Mouse (Mus musculus) forebrain, embryonic 12.5 days (tissue): ENCODE results near the gene Cblc. TPM values are rescaled to one million over a fixed set of nuclear protein-coding genes. Genes with fewer than 3 reads are reported as not detected.
A peak's percentile ranks its signal among the peaks of the same experiment; 100 is the strongest.

Experiments
- ATAC-seq: fragments of 200-750 bp; cut with Nextera tagmentation; 2 replicates; pipeline ENCODE4 v1.8.0; 2017; ENCODE audit warnings: moderate TSS enrichment; ENCODE audit not compliant: low FRiP score
- H3K27ac ChIP-seq: fragments of 300-500 bp; sonication (generic); 2 replicates; pipeline ENCODE4 v1.5.1; 2016; ENCODE audit warnings: mild to moderate bottlenecking
- H3K27me3 ChIP-seq: fragments of 300-500 bp; sonication (generic); 2 replicates; pipeline ENCODE4 v1.6.1; 2016; ENCODE audit warnings: mild to moderate bottlenecking
- H3K36me3 ChIP-seq: fragments of 300-500 bp; sonication (generic); replicated peaks from 2 replicates; pipeline ENCODE4 v1.6.1; 2016; ENCODE audit warnings: mild to moderate bottlenecking
- H3K4me1 ChIP-seq: fragments of 300-500 bp; sonication (generic); 2 replicates; pipeline ENCODE4 v1.6.1; 2016
- H3K4me2 ChIP-seq: fragments of 300-500 bp; sonication (generic); 2 replicates; pipeline ENCODE4 v1.6.1; 2016; ENCODE audit warnings: mild to moderate bottlenecking, moderate library complexity
- H3K4me3 ChIP-seq: fragments of 300-500 bp; sonication (generic); replicated peaks from 2 replicates; pipeline ENCODE4 v1.5.1; 2016; ENCODE audit warnings: mild to moderate bottlenecking
- H3K9ac ChIP-seq: fragments of 300-500 bp; sonication (generic); 2 replicates; pipeline ENCODE4 v1.6.1; 2016; ENCODE audit warnings: mild to moderate bottlenecking
- H3K9me3 ChIP-seq: fragments of 300-500 bp; sonication (generic); 2 replicates; pipeline ENCODE4 v1.6.1; 2016
- WGBS: fragments of 180-500 bp; shearing (Covaris S2); methylation state at CpG from one replicate; pipeline ENCODE4 v1.1.7; 2016; 5-methylcytosine and 5-hydroxymethylcytosine counted together
- polyA plus RNA-seq: library from polyadenylated mRNA; unstranded; fragments of >200 nt; fragmentation: Nextera tagmentation; extraction: Ambion mirVana; gene quantifications from 2 replicates; pipeline ENCODE4 v1.2.1, GENCODE M21; 2016

Cblc gene
- polyA plus RNA-seq, 1 experiment from 2014 or later: 0.56 TPM

DNA sequence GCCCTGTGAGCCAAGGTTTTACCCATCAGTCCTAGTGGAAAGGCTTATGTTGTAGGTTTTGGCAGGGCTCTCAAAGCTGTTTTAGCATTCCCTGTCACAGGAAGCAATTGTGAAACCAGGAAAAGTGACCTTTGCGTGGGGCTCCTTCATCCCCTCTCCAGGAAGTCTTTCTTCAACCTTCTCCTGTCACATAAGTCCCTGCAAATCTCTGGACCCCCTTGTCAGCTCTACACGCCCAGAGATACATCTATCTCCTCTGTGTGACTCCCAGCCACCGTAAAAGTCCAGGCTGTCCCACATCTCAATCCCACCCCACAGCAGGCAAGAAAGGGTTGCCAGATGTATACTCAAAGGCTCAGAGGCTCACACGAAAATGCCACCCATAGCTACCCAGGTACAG lies 24.9 kb downstream of the Cblc start:
- Histone ChIP-seq H3K27ac (no peak overlapping the region), H3K4me3 (no peak overlapping the region), H3K4me1 (peaks cover 19% of the 10 kb centered on the region), H3K9ac (no peak overlapping the region), H3K27me3 (peaks cover 44% of the 10 kb centered on the region), H3K36me3 (no peaks in the 10 kb centered on the region), H3K4me2 (no peak overlapping the region), H3K9me3 (no peaks in the 10 kb centered on the region)
- 68% methylated on average over 4 of the region's 4 CpGs for WGBS
- no peak for ATAC-seq

DNA sequence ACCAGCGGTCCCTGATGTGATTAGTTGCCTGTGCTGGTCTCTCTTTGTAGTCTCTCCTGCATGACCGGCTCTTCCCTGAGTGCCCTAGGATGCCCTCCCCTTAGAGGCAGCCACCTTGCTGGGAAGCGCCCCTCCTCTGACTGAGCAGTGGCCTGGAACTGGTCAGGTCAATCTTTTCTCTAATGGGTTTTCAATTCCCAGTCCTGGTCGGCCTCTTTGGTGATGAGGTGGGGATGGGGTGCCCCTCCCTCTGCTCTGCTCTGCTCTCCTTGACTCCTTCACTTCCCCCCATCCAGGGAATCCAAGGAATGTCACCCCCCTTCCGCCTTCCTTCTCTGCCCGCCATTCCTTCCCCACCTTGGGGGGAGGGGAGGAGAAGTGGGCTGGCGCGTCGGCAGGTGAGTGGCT lies 25.6 kb downstream of the Cblc start, which contains the start of gene Bcam:
Gene Bcam (minus strand): TSS at position 33 of the 408 bp plus-strand sequence.
- peaks cover 44% of the 10 kb centered on the region for H3K27me3 ChIP-seq
- H3K4me3 ChIP-seq: peak within 1 kb of the TSS; percentile 33
- peak within 1 kb of the TSS; percentile 49 for H3K9ac ChIP-seq
- peaks cover 19% of the 10 kb centered on the region for H3K4me1 ChIP-seq
- ATAC-seq: peak; percentile 47
- H3K4me2 ChIP-seq: peak within 1 kb of the TSS; percentile 59
- no peak within 1 kb of the TSS for H3K27ac ChIP-seq
- H3K9me3 ChIP-seq: no peaks in the 10 kb centered on the region
- 2% methylated on average over 9 of the region's 9 CpGs for WGBS
- H3K36me3 ChIP-seq: no peaks in the 10 kb centered on the region

DNA sequence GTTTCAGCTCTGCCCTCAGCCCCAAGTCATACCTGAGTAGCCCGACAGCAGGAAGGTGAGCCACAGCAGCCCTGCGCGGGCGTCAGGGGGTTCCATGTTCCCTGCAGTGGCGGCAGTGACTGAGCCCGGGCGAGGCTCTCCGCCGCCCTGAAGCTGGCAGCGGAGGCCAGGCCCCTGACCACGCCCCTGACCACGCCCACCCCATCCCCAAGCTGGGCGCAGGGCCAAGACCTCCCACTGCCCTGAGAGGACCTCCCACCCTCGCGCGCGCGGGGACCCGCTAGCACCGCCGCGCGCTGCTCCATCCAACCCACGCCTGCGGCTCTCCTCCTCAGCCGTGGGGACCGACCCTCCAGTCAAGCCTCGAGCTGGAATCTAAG lies 26.2 kb downstream of the Cblc start:
- Histone ChIP-seq H3K9ac (peak overlapping the region; percentile 49), H3K4me2 (peak overlapping the region; percentile 59), H3K27ac (no peak overlapping the region), H3K9me3 (no peaks in the 10 kb centered on the region), H3K4me3 (peak overlapping the region; percentile 33), H3K4me1 (peaks cover 19% of the 10 kb centered on the region), H3K36me3 (no peaks in the 10 kb centered on the region), H3K27me3 (peaks cover 44% of the 10 kb centered on the region)
- WGBS: under 1% methylated on average over 26 of the region's 28 CpGs
- ATAC-seq: peak; percentile 83

DNA sequence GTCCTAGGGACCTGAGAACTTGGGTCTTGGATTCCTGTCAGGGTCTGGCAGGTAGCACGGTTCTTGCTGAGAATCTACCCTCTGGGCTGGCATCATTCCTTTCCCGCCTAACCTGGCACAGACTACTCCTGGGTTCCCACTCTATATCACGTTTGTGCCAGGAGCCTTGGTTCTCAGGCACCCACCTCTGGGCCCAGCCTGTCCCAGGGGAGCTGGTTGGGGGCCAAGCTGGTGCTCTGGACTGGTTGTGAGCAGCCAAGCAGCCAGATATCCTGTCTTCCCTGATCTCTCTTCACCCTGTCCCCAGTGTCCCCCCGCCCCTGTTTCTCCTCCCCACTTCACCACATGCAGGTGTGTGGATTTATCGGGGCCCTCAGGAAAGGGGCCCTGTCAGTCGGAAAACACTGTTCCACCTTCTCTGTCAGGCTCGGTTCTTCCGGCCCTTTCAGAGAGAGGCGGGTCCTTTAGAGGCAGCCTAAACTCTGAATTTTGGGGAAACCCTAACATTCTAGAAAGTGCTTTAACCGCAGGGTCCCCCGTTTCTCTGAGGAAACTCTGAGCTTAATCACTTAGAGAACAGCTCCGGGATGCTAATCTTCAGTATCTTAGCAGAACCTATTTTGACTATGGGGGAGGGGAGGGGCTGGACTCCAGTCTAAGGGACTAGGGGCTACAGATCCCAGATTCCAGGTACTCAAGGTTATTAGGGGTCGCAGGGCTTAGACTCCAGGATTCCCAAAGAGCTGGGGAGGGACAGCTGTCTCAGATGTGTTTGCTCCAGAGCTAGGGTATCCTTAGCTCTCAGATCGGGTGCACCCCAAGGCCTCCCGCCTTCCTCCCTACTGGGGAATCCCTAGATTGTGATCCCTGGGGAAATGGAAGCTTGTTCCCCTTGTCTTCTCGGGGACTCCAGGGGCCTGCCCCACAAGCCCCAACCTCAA lies 26.9 kb downstream of the Cblc start:
- Histone ChIP-seq H3K27me3 (peaks cover 44% of the 10 kb centered on the region), H3K36me3 (no peaks in the 10 kb centered on the region), H3K4me3 (peak overlapping the region; percentile 33), H3K4me2 (peak overlapping the region; percentile 59), H3K4me1 (peaks cover 19% of the 10 kb centered on the region), H3K27ac (no peak overlapping the region), H3K9ac (peak overlapping the region; percentile 49), H3K9me3 (no peaks in the 10 kb centered on the region)
- WGBS: 11% methylated on average over 16 of the region's 16 CpGs
- peak; percentile 18; the same call in 1 of the 2 replicates for ATAC-seq

DNA sequence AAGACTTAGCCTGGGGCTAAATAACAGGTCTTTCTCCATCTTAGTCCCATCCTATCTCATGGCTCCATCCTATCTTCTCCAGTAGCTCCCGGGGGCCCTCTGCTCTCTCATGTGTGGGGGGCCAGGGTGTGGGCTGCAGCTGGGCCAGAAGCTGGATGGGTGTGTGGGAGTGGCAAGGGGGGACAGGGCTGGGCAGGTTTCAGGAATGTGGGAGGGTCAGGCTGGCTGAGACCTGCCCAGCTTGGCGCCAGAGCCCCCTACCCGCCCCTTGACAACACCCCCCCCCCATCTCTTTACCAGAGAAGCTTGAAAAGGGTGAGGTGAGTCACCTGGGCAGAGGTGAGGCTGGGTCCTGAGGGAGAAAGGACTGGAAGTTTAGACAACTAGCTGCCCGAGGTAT lies 27.6 kb downstream of the Cblc start:
- H3K4me2 ChIP-seq: no peak overlapping the region
- peaks cover 19% of the 10 kb centered on the region for H3K4me1 ChIP-seq
- H3K27ac ChIP-seq: no peak overlapping the region
- H3K4me3 ChIP-seq: no peak overlapping the region
- no peak overlapping the region for H3K9ac ChIP-seq
- no peak for ATAC-seq
- peaks cover 44% of the 10 kb centered on the region for H3K27me3 ChIP-seq
- WGBS: 32% methylated on average over 4 of the region's 4 CpGs
- no peaks in the 10 kb centered on the region for H3K36me3 ChIP-seq
- no peaks in the 10 kb centered on the region for H3K9me3 ChIP-seq

DNA sequence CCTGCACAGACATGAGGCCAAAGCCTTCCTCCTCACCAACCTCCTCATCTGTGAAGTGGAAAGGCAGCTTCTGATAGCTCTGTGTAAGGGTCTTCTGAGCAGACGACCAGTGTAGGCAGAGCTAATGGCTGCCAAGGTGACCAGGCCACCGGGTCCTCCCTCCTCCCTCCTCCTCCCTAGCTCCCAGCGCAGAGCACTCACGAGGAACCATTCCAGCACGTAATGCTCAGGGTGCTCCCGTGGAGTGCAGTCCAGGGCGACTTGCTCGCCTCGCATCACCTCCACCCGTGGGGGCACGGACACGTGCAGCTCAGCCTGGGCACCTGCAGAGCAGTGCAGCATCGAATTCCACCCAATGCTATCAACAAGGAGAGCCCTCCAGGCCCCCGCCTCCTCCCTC lies 28.4 kb downstream of the Cblc start:
- peaks cover 44% of the 10 kb centered on the region for H3K27me3 ChIP-seq
- H3K9ac ChIP-seq: no peak overlapping the region
- 69% methylated on average over 14 of the region's 14 CpGs for WGBS
- no peaks in the 10 kb centered on the region for H3K9me3 ChIP-seq
- peaks cover 19% of the 10 kb centered on the region for H3K4me1 ChIP-seq
- no peak overlapping the region for H3K4me3 ChIP-seq
- ATAC-seq: no peak
- H3K27ac ChIP-seq: no peak overlapping the region
- H3K4me2 ChIP-seq: no peak overlapping the region
- no peaks in the 10 kb centered on the region for H3K36me3 ChIP-seq

DNA sequence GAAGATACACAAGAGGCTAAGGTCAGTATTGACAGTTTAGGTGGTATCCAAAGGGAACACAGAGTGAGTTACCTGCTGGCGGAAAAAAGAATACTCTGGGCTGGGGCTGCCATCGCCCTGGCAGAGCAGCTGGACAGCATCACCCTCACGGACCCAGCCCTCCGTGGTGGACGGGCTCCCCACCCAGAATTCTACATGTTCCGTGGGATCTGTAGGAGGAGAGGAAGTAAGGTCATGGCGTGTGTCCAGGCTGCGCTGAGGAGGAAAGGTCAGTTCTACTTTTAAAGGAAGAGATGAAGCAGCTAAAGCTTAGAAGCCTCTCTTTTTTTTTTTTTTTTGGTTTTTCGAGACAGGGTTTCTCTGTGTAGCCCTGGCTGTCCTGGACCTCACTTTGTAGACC lies 32.0 kb downstream of the Cblc start:
- H3K27ac ChIP-seq: no peak overlapping the region
- 94% methylated on average over 9 of the region's 9 CpGs for WGBS
- H3K4me2 ChIP-seq: no peak overlapping the region
- no peak overlapping the region for H3K4me3 ChIP-seq
- peaks cover 3% of the 10 kb centered on the region for H3K4me1 ChIP-seq
- H3K36me3 ChIP-seq: no peaks in the 10 kb centered on the region
- H3K9me3 ChIP-seq: no peaks in the 10 kb centered on the region
- peaks cover 17% of the 10 kb centered on the region for H3K27me3 ChIP-seq
- H3K9ac ChIP-seq: no peak overlapping the region
- no peak for ATAC-seq

DNA sequence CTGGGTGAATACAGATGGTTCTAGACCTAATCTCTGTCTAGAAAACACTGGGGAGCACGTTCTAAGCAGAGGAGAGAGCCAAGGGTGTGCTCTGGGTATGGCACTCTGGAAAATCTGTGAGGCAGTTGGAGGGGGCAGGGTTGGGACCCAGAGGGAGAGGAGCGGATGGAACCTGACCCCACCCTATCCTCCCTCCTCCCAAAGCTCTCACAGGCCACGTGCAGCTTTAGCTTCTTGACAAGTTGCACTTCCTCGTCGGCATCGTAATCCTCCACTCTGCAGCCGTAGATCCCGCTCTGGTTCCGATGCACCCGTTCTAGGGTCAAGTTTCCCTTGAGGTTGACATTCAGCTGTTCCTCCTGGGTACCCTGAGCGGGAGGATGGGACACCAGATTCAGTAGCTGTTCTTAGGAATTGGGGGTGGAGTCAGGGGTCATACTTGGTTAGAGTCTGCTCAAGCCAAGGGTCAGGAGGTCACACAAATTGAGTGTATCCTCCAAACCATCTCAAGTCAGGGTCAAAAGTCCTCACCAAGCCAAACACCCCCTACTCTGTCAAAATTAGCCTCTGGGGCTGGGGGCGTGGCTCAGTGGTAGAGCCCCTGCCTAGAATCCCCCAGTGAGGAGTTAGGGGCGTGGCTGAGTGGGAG lies 32.7 kb downstream of the Cblc start:
- H3K27me3 ChIP-seq: peaks cover 11% of the 10 kb centered on the region
- H3K4me2 ChIP-seq: no peak overlapping the region
- H3K4me1 ChIP-seq: no peaks in the 10 kb centered on the region
- H3K9me3 ChIP-seq: no peaks in the 10 kb centered on the region
- no peak overlapping the region for H3K27ac ChIP-seq
- H3K36me3 ChIP-seq: no peaks in the 10 kb centered on the region
- H3K4me3 ChIP-seq: no peak overlapping the region
- ATAC-seq: no peak
- WGBS: 90% methylated on average over 13 of the region's 13 CpGs
- H3K9ac ChIP-seq: no peak overlapping the region

DNA sequence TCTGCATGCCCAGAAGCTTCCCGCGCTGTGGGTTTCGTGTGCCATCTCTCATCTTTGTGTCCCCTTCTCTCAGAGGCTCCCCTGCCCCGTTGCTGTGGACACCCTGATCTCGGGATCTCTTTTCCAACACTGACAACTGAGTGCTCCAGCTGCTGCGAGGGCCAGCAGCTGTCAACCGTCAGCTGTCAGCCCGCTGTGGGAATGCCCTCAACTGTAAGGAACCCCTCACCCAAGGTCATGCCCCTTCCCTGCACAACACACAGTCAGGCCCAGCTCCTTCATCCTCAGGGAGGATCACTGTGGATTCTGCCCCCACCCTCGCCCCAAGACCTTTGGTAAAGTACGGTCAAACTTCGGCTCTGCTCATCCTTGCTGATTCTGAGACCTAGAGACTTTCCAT lies 34.3 kb downstream of the Cblc start:
- H3K27ac ChIP-seq: no peak overlapping the region
- no peaks in the 10 kb centered on the region for H3K36me3 ChIP-seq
- no peak overlapping the region for H3K4me3 ChIP-seq
- H3K4me2 ChIP-seq: no peak overlapping the region
- ATAC-seq: no peak
- 90% methylated on average over 11 of the region's 11 CpGs for WGBS
- no peaks in the 10 kb centered on the region for H3K9me3 ChIP-seq
- no peak overlapping the region for H3K9ac ChIP-seq
- H3K4me1 ChIP-seq: no peaks in the 10 kb centered on the region
- no peaks in the 10 kb centered on the region for H3K27me3 ChIP-seq

DNA sequence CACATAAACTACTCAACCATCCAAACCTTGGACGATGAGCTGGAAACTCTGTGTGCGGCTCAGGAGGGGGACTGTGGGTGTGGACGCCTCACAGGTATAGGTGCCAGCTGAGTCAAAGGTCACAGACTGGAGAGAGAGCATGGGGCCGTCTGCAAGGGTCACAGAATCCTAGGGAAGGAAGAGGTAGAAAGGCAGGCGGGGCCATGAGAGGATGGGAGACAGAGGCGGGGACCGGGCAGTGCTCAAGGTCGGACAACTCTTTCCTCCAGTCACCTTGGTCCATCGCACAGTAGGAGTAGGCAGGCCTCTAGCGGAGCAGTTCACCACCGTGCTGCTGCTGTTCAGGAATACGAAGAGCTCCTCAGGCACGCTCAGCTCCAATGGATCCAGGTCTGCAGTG lies 36.6 kb downstream of the Cblc start:
- no peak overlapping the region for H3K4me2 ChIP-seq
- 91% methylated on average over 13 of the region's 13 CpGs for WGBS
- H3K36me3 ChIP-seq: no peaks in the 10 kb centered on the region
- no peak overlapping the region for H3K9ac ChIP-seq
- H3K27ac ChIP-seq: no peak overlapping the region
- no peaks in the 10 kb centered on the region for H3K4me1 ChIP-seq
- ATAC-seq: no peak
- H3K9me3 ChIP-seq: no peaks in the 10 kb centered on the region
- H3K27me3 ChIP-seq: no peaks in the 10 kb centered on the region
- H3K4me3 ChIP-seq: no peak overlapping the region

DNA sequence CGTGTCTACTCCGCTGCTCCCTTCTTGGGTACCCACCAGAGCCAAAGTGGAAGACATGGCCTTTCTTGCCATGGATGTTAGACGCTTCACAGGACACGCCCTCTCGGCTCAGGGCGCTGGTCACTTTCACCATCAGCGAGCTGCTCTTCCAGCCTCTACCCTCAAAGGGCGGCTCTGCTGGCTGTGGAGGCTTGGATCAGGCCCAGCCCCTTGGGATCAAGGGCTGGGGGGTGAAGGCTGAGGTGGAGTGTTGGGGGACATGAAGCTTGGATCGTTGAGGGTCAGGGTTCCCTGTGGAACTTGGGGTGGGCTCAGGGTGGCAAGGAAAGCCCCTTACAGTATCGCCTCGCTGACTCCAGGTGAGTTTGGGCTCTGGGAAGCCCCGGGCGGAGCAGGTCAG lies 38.0 kb downstream of the Cblc start:
- WGBS: 92% methylated on average over 13 of the region's 13 CpGs
- Histone ChIP-seq H3K27ac (no peak overlapping the region), H3K4me3 (no peak overlapping the region), H3K4me2 (no peak overlapping the region), H3K9me3 (no peaks in the 10 kb centered on the region), H3K27me3 (no peaks in the 10 kb centered on the region), H3K4me1 (no peaks in the 10 kb centered on the region), H3K9ac (no peak overlapping the region), H3K36me3 (no peaks in the 10 kb centered on the region)
- ATAC-seq: no peak

DNA sequence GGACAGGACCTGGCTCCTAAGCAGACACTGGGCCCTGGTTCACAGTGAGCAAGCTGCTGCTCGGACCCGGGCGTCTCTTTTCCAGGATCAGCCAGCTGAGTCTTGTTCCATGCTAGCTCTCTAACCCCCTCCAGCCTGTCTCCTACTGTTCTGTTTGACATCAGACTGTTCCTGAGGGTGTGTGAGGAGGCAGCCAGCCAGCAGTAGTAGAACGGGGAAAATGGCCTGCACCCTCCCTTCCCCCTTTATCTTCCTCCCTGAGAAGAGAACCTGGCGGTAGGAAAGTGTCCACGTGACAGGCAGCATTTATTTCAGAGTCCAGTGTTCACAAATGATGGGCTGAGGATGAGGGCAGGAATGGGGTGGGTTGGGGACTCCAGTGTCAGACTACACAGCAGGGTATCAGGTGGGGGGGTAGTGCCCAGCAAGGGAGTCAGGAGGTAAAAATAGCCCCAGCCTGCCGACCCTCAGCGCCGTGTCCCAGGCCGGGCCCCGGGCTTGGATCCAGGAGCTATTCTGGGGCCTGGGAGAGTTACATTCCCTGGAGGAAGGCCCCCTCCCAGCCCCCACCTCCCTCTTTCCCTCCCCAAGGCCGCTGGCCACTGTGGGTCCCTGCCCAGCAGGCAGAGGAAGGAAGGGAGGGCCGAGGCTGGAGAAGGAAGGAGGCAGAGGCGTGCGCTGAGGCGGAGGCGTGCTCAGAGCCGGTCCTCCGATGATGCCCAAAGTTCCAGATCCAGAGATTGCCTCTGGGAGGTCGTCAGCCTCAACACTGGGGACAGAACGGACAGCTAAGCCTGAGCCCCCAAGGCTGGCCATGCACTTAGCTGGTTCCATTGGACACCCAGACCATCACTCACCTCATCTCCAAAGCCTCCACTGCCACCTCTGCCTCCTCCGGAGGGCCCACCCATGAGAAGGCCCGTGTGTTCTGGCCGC lies 40.5 kb downstream of the Cblc start:
- no peak for ATAC-seq
- no peak overlapping the region for H3K9ac ChIP-seq
- no peaks in the 10 kb centered on the region for H3K4me1 ChIP-seq
- no peak overlapping the region for H3K4me2 ChIP-seq
- WGBS: 83% methylated on average over 22 of the region's 24 CpGs
- no peaks in the 10 kb centered on the region for H3K9me3 ChIP-seq
- H3K27ac ChIP-seq: no peak overlapping the region
- no peaks in the 10 kb centered on the region for H3K27me3 ChIP-seq
- H3K36me3 ChIP-seq: no peaks in the 10 kb centered on the region
- no peak overlapping the region for H3K4me3 ChIP-seq
